Mouse (Mus musculus) lung, postnatal 0 days (tissue): ENCODE data around the gene Shld2.

Experiments
- CTCF ChIP-seq: IDR thresholded peaks from 2 replicates; pipeline ENCODE4 v1.5.1; 2016; ENCODE audit warnings: antibody characterized with exemption, mild to moderate bottlenecking
- EP300 ChIP-seq: IDR thresholded peaks from 2 replicates; pipeline ENCODE4 v1.6.1; 2016; ENCODE audit warnings: antibody characterized with exemption, mild to moderate bottlenecking, control low read depth

GRCm38 (mm10) chr14:34227981-34228380 lies 82.3 kb downstream of the Shld2 start:
- TF ChIP-seq CTCF (no peak), EP300 (no peak)
